Mouse (Mus musculus) MEL (cell line): ENCODE results near the gene Mrtfa. TPM values are rescaled to one million over a fixed set of nuclear protein-coding genes. Genes with fewer than 3 reads are reported as not detected.
A peak's percentile ranks its signal among the peaks of the same experiment; 100 is the strongest.

Experiments used
- DNase-seq: peaks from one replicate; pipeline ENCODE4 v3.0.0; 2011; ENCODE audit warnings: low read depth, low spot score
- H3K27ac ChIP-seq: 2 replicates; pipeline ENCODE4 v1.5.1; 2012; ENCODE audit warnings: low read depth, mild to moderate bottlenecking, control low read depth, low read length, moderate library complexity; ENCODE audit not compliant: control insufficient read depth
- H3K27me3 ChIP-seq, 2 experiments: fragments of 150-350 bp in 1 of 2; sonication (generic) in 1 of 2; 2 replicates each; pipeline ENCODE4 v1.6.1; 2012; ENCODE audit warnings: low read length in 2 of 2, mild to moderate bottlenecking in 2 of 2, improper control_type of control experiment in 1 of 2, moderate library complexity in 1 of 2; ENCODE audit not compliant: insufficient read depth in 2 of 2, control insufficient read depth in 1 of 2
- H3K36me3 ChIP-seq, 2 experiments: 2 replicates each; pipeline ENCODE4 v1.6.1; 2012 to 2014; ENCODE audit warnings: low read length in 2 of 2, improper control_type of control experiment in 1 of 2, inconsistent platforms in 1 of 2, mild to moderate bottlenecking in 1 of 2; ENCODE audit not compliant: insufficient read depth in 2 of 2, control insufficient read depth in 1 of 2
- H3K4me1 ChIP-seq, 2 experiments: fragments of 150-350 bp in 1 of 2; sonication (generic) in 1 of 2; 2 replicates each; pipeline ENCODE4 v1.6.1; 2012; ENCODE audit warnings: low read length in 2 of 2, improper control_type of control experiment in 1 of 2, mild to moderate bottlenecking in 1 of 2; ENCODE audit not compliant: insufficient read depth in 2 of 2, control insufficient read depth in 1 of 2
- H3K4me3 ChIP-seq, 2 experiments: fragments of 150-350 bp in 1 of 2; sonication (generic) in 1 of 2; 2 replicates each; pipeline ENCODE4 v1.5.1; 2012; ENCODE audit warnings: low read depth in 2 of 2, low read length in 2 of 2, mild to moderate bottlenecking in 2 of 2, moderate library complexity in 2 of 2, control low read depth in 1 of 2, improper control_type of control experiment in 1 of 2; ENCODE audit not compliant: control insufficient read depth in 1 of 2, insufficient read depth in 1 of 2
- H3K79me2 ChIP-seq: 2 replicates; pipeline ENCODE4 v1.6.1; 2012; ENCODE audit warnings: mild to moderate bottlenecking, low read length, moderate library complexity; ENCODE audit not compliant: control insufficient read depth, poor library complexity, insufficient read depth
- H3K9ac ChIP-seq: 2 replicates; pipeline ENCODE4 v1.6.1; 2012; ENCODE audit warnings: low read depth, mild to moderate bottlenecking, control low read depth, low read length, moderate library complexity; ENCODE audit not compliant: control insufficient read depth, poor library complexity, severe bottlenecking
- H3K9me3 ChIP-seq: fragments of 150-350 bp; sonication (generic); replicated peaks from 2 replicates; pipeline ENCODE4 v1.6.1; 2012; ENCODE audit warnings: mild to moderate bottlenecking, low read length, improper control_type of control experiment, moderate library complexity; ENCODE audit not compliant: insufficient read depth
- CTCF ChIP-seq, 3 experiments: IDR thresholded peaks in 2 of 3; conservative IDR thresholded peaks in 1 of 3; 2 replicates each; pipeline ENCODE4 v1.5.1; 2011 to 2012; ENCODE audit warnings: low read length in 3 of 3, low read depth in 2 of 3, mild to moderate bottlenecking in 2 of 3, improper control_type of control experiment in 1 of 3, inconsistent platforms in 1 of 3, mixed read lengths in 1 of 3, moderate library complexity in 1 of 3; ENCODE audit not compliant: control insufficient read depth in 1 of 3, insufficient read depth in 1 of 3, poor library complexity in 1 of 3, severe bottlenecking in 1 of 3
- ETS1 ChIP-seq: IDR thresholded peaks from 2 replicates; pipeline ENCODE4 v1.6.1; 2012; ENCODE audit warnings: low read depth, mild to moderate bottlenecking, inconsistent platforms, low read length, improper control_type of control experiment, moderate library complexity
- HCFC1 ChIP-seq: IDR thresholded peaks from 2 replicates; pipeline ENCODE4 v1.6.1; 2012; ENCODE audit warnings: low read depth, mild to moderate bottlenecking, inconsistent platforms, low read length, improper control_type of control experiment, moderate library complexity
- JUND ChIP-seq: IDR thresholded peaks from 2 replicates; pipeline ENCODE4 v1.6.1; 2011; ENCODE audit warnings: low read depth, mild to moderate bottlenecking, improper control_type of control experiment, low read length
- RAD21 ChIP-seq: IDR thresholded peaks from 2 replicates; pipeline ENCODE4 v1.6.1; 2011; ENCODE audit warnings: mild to moderate bottlenecking, low read depth, low read length, improper control_type of control experiment
- SMC3 ChIP-seq: IDR thresholded peaks from 2 replicates; pipeline ENCODE4 v1.6.1; 2011; ENCODE audit warnings: low read depth, low read length, improper control_type of control experiment
- TCF12 ChIP-seq: IDR thresholded peaks from 2 replicates; pipeline ENCODE4 v1.6.1; 2014; ENCODE audit warnings: low read depth, mild to moderate bottlenecking, inconsistent platforms, low read length, improper control_type of control experiment, moderate library complexity
- UBTF ChIP-seq: IDR thresholded peaks from 2 replicates; pipeline ENCODE4 v1.6.1; 2012; ENCODE audit warnings: low read depth, mild to moderate bottlenecking, inconsistent platforms, low read length, improper control_type of control experiment, moderate library complexity, borderline replicate concordance; ENCODE audit not compliant: insufficient read depth
- USF1 ChIP-seq: IDR thresholded peaks from 2 replicates; pipeline ENCODE4 v1.6.1; 2014; ENCODE audit warnings: low read depth, mild to moderate bottlenecking, inconsistent platforms, low read length, improper control_type of control experiment, moderate library complexity
- USF2 ChIP-seq, 2 experiments: IDR thresholded peaks; 2 replicates each; pipeline ENCODE4 v1.6.1; 2011 to 2012; ENCODE audit warnings: improper control_type of control experiment in 2 of 2, low read length in 2 of 2, borderline replicate concordance in 1 of 2, inconsistent platforms in 1 of 2, low read depth in 1 of 2, mild to moderate bottlenecking in 1 of 2; ENCODE audit not compliant: insufficient read depth in 1 of 2
- ZKSCAN1 ChIP-seq: IDR thresholded peaks from 2 replicates; pipeline ENCODE4 v1.6.1; 2012; ENCODE audit warnings: low read depth, mild to moderate bottlenecking, inconsistent platforms, low read length, improper control_type of control experiment, moderate library complexity
- polyA plus RNA-seq, 2 experiments: library from polyadenylated mRNA; stranded (reverse) in 1 of 2; unstranded in 1 of 2; fragments of >175 nt in 1 of 2; fragments of >200 nt in 1 of 2; gene quantifications; 2 replicates each; pipeline versions ENCODE4 v1.2.1 to v1.2.4; 2012; ENCODE audit warnings: low replicate concordance in 2 of 2, low read depth in 1 of 2; ENCODE audit not compliant: insufficient read length in 2 of 2, insufficient read depth in 1 of 2, missing spikeins in 1 of 2
- total RNA-seq: library from RNA; depleted of rRNA; stranded (reverse); fragments of 300-350 nt; gene quantifications from 2 replicates; pipeline ENCODE4 v1.2.3, GENCODE M21; 2012

Mrtfa gene
- total and polyA plus RNA-seq, 3 experiments: 2.6 to 11.9 TPM; not detected in 1

- TF ChIP-seq ETS1 (no peak), SMC3 (no peak), USF2 (IDR thresholded peaks at IDR 0.05; ENCODE audit: borderline replicate concordance in 1 of 2, insufficient read depth in 1 of 2, low read depth in 1 of 2, low read length in 2 of 2) (no peak), TCF12 (no peak)
- Histone ChIP-seq H3K36me3 (no peaks in the 10 kb centered on the region), H3K27me3 (peaks cover 11 to 15% of the 10 kb centered on the region in 2 experiments)
Measured at GRCm38 (mm10) chr15:81239794-81240343, 49.3 kb upstream of the Mrtfa start.

GRCm38 (mm10) chr15:81239261-81239660, 48.7 kb upstream of the Mrtfa start:
- Histone ChIP-seq H3K27me3 (peaks cover 11 to 15% of the 10 kb centered on the region in 2 experiments), H3K36me3 (no peaks in the 10 kb centered on the region), H3K9me3 (no peaks in the 10 kb centered on the region), H3K4me1 (no peaks in the 10 kb centered on the region), H3K4me3 (no peak overlapping the region), H3K79me2 (no peaks in the 10 kb centered on the region), H3K27ac (no peak overlapping the region)
- TF ChIP-seq RAD21 (peak; percentile 25), CTCF (IDR thresholded peaks at IDR 0.05 in 2 of 3, conservative IDR thresholded peaks at IDR 0.05 in 1 of 3; ENCODE audit: control insufficient read depth in 1 of 3, insufficient read depth in 1 of 3, low read depth in 2 of 3, low read length in 3 of 3, poor library complexity in 1 of 3, severe bottlenecking in 1 of 3) (peak in 2 of 3 experiments; percentile 21 to 38; a peak in 3 of 6 replicates), ZKSCAN1 (no peak), USF1 (no peak)
- TF ChIP-seq, all 39 proteins: peak for 2
- no peak for DNase-seq
- no peak overlapping the region for H3K9ac ChIP-seq

More at GRCm38 (mm10) chr15:81239794-81240343, 49.3 kb upstream of the Mrtfa start:
- no peak for DNase-seq
- H3K4me1 ChIP-seq: no peaks in the 10 kb centered on the region
- no peak overlapping the region for H3K27ac ChIP-seq
- no peak overlapping the region for H3K9ac ChIP-seq
- no peaks in the 10 kb centered on the region for H3K79me2 ChIP-seq
- no peaks in the 10 kb centered on the region for H3K9me3 ChIP-seq
- H3K4me3 ChIP-seq: no peak overlapping the region

GRCm38 (mm10) chr15:81237471-81237870, 46.9 kb upstream of the Mrtfa start:
- Histone ChIP-seq H3K79me2 (no peaks in the 10 kb centered on the region), H3K4me1 (no peaks in the 10 kb centered on the region), H3K27me3 (peaks cover 15 to 19% of the 10 kb centered on the region in 2 experiments), H3K4me3 (no peak overlapping the region), H3K9ac (no peak overlapping the region), H3K27ac (no peak overlapping the region), H3K36me3 (no peaks in the 10 kb centered on the region), H3K9me3 (no peaks in the 10 kb centered on the region)
- TF ChIP-seq SMC3 (no peak), JUND (no peak), UBTF (no peak), HCFC1 (no peak)
- DNase-seq: no peak
